Mouse (Mus musculus): ENCODE data around the gene Gpr152.
"Not testable (repeated sequence)": the region's sequence is repeated elsewhere in the genome, so short reads cannot be mapped to it uniquely, and the experiment has no call there.

DNA sequence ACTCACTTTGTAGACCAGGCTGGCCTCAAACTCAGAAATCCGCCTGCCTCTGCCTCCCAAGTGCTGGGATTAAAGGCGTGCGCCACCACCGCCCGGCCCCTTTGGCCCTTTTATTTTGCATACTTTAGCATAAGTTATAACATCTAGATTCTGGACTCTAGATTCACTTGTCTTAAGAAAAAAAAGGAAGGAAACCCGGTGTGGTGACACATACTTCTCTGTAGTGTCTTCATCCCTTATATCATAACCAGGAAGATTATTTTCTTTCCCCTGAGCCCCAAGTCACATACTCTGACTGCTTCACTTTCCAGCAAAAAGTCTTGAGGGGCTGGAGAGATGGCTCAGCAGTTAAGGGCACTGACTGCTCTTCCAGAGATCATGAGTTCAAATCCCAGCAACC, 17.7 kb upstream of the Gpr152 start:
- TF ChIP-seq CTCF (conservative IDR thresholded peaks at IDR 0.05; ENCODE audit: low read length); POU5F1 (IDR thresholded peaks at IDR 0.05; ENCODE audit: borderline replicate concordance, low read length): not testable (repeated sequence)

Measured in E14TG2a.4 (cell line).